Mouse (Mus musculus): Measurements from ENCODE around the gene Cd2. TPM values are rescaled to one million over a fixed set of nuclear protein-coding genes. Genes with fewer than 3 reads are reported as not detected.

The Cd2 gene
- total RNA-seq, 1 experiment, result 0.62 TPM

DNA sequence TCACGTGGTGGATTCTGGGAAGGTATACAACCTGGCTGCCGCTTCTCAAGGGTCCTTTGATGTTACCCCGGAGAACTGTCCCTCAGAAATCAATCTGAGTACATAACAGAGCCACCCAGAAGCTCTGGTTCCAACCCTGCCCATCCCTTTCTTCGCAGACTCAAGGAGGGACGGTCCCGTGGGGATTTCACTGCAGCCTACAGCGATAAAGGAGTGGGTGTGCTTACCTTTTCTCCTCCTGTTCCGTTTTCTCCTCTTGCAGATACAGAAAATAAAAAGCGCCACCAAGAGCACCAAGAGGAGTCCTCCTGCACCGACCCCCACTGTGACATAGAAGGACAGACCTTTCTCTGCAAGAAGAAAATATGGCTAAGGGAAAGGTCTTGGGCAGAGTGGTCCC, 8.2 kb downstream of the Cd2 start:
- H3K4me3 ChIP-seq (ENCODE audit: insufficient read depth in 1 of 2, low read depth in 1 of 2, low read length in 2 of 2, poor library complexity in 1 of 2, severe bottlenecking in 1 of 2), result no peak overlapping the region
- in situ Hi-C loops (cut with MboI; ENCODE audit: low sequenced_read_pairs in 2 of 2, unreplicated experiment in 2 of 2), result no loop called here
- no peaks in the 10 kb centered on the region for H3K36me3 ChIP-seq (ENCODE audit: control insufficient read depth, insufficient read depth, low read length, poor library complexity, severe bottlenecking)
- peaks cover 7 to 26% of the 10 kb centered on the region in 2 experiments; a peak in 3 of 4 replicates for H3K4me1 ChIP-seq (ENCODE audit: control insufficient read depth in 2 of 2, insufficient read depth in 2 of 2, low read length in 2 of 2, poor library complexity in 1 of 2)
- DNase-seq (ENCODE audit: low read depth, low spot score), result no peak
- H3K27ac ChIP-seq (ENCODE audit: insufficient read depth, low read depth, low read length, poor library complexity, severe bottlenecking), result peak overlapping the region; percentile 75; the same call in 1 of the 2 replicates
- no peak overlapping the region for H3K9ac ChIP-seq (ENCODE audit: insufficient read depth, low read depth, low read length, poor library complexity, severe bottlenecking)
- TF ChIP-seq HCFC1 (IDR thresholded peaks at IDR 0.05; ENCODE audit: borderline replicate concordance, insufficient read depth, low read length) (no peak), ZNF384 (IDR thresholded peaks at IDR 0.05; ENCODE audit: low read depth, low read length) (no peak), MAFK (IDR thresholded peaks at IDR 0.05; ENCODE audit: insufficient read depth, low read depth, low read length) (no peak), ZC3H11A (IDR thresholded peaks at IDR 0.05; ENCODE audit: borderline replicate concordance, low read depth, low read length) (no peak), CHD2 (IDR thresholded peaks at IDR 0.05; ENCODE audit: low read depth, low read length) (no peak)
- H3K9me3 ChIP-seq (ENCODE audit: control insufficient read depth, insufficient read depth, low read depth, low read length), result no peaks in the 10 kb centered on the region

DNA sequence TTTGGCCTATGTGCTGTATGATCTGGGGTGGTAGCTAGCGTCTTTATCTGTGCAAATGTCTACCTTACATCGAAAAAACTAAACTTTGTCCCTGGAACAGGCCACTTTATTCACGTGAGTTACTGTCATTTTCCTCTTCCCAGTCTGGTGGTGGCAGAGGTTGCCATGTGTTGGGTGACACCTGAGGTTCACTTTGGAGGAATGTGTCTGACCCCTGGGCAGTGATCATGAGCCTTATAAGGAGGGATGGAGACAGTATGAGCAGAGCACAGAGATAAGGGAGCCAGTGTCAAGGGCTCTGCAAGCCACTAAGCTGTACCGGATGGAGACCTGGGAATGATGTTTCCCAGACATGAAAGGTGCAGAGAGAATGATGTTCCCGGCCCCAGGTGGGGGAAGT, 9.3 kb downstream of the Cd2 start:
- in situ Hi-C loops (cut with MboI; ENCODE audit: low sequenced_read_pairs in 2 of 2, unreplicated experiment in 2 of 2), result no loop called here
- no peak overlapping the region for H3K9ac ChIP-seq (ENCODE audit: insufficient read depth, low read depth, low read length, poor library complexity, severe bottlenecking)
- no peak for DNase-seq (ENCODE audit: low read depth, low spot score)
- H3K36me3 ChIP-seq (ENCODE audit: control insufficient read depth, insufficient read depth, low read length, poor library complexity, severe bottlenecking), result no peaks in the 10 kb centered on the region
- H3K4me3 ChIP-seq (ENCODE audit: insufficient read depth in 1 of 2, low read depth in 1 of 2, low read length in 2 of 2, poor library complexity in 1 of 2, severe bottlenecking in 1 of 2), result no peak overlapping the region
- H3K27ac ChIP-seq (ENCODE audit: insufficient read depth, low read depth, low read length, poor library complexity, severe bottlenecking), result no peak overlapping the region
- H3K4me1 ChIP-seq (ENCODE audit: control insufficient read depth in 2 of 2, insufficient read depth in 2 of 2, low read length in 2 of 2, poor library complexity in 1 of 2), result peaks cover 7 to 26% of the 10 kb centered on the region in 2 experiments; a peak in 3 of 4 replicates
- H3K9me3 ChIP-seq (ENCODE audit: control insufficient read depth, insufficient read depth, low read depth, low read length), result no peaks in the 10 kb centered on the region
- TF ChIP-seq CHD2 (IDR thresholded peaks at IDR 0.05; ENCODE audit: low read depth, low read length), result no peak
- TF ChIP-seq ZC3H11A (IDR thresholded peaks at IDR 0.05; ENCODE audit: borderline replicate concordance, low read depth, low read length), result no peak
- no peak for TF ChIP-seq MAFK (IDR thresholded peaks at IDR 0.05; ENCODE audit: insufficient read depth, low read depth, low read length)
- TF ChIP-seq HCFC1 (IDR thresholded peaks at IDR 0.05; ENCODE audit: borderline replicate concordance, insufficient read depth, low read length), result no peak
- no peak for TF ChIP-seq ZNF384 (IDR thresholded peaks at IDR 0.05; ENCODE audit: low read depth, low read length)

DNA sequence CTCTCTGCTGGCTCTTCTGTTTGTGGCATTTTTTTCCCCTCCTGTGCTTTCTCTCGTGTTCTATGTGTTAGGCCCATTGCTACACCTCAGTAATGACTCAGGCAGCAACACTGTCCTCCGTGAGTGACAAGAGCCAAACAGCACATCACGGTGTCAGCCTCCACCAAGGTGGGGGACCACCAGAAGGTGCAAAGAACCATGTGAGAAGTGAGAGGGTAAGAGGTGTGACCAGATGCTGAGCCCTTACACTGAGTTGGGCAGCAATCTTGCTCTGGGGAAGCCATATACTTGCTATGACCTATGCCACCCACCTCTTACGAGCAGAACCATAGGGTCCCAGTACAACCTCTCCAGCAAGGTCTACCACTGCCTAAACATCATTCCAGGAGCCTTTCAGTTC, 9.9 kb downstream of the Cd2 start:
- Histone ChIP-seq H3K36me3 (ENCODE audit: control insufficient read depth, insufficient read depth, low read length, poor library complexity, severe bottlenecking) (no peaks in the 10 kb centered on the region), H3K9me3 (ENCODE audit: control insufficient read depth, insufficient read depth, low read depth, low read length) (no peaks in the 10 kb centered on the region), H3K9ac (ENCODE audit: insufficient read depth, low read depth, low read length, poor library complexity, severe bottlenecking) (no peak overlapping the region), H3K4me3 (ENCODE audit: insufficient read depth in 1 of 2, low read depth in 1 of 2, low read length in 2 of 2, poor library complexity in 1 of 2, severe bottlenecking in 1 of 2) (no peak overlapping the region), H3K4me1 (ENCODE audit: control insufficient read depth in 2 of 2, insufficient read depth in 2 of 2, low read length in 2 of 2, poor library complexity in 1 of 2) (peaks cover 7 to 24% of the 10 kb centered on the region in 2 experiments; a peak in 3 of 4 replicates), H3K27ac (ENCODE audit: insufficient read depth, low read depth, low read length, poor library complexity, severe bottlenecking) (no peak overlapping the region)
- in situ Hi-C loops (cut with MboI; ENCODE audit: low sequenced_read_pairs in 2 of 2, unreplicated experiment in 2 of 2), result no loop called here
- DNase-seq (ENCODE audit: low read depth, low spot score), result no peak
- TF ChIP-seq MAFK (IDR thresholded peaks at IDR 0.05; ENCODE audit: insufficient read depth, low read depth, low read length) (no peak), ZNF384 (IDR thresholded peaks at IDR 0.05; ENCODE audit: low read depth, low read length) (no peak), CHD2 (IDR thresholded peaks at IDR 0.05; ENCODE audit: low read depth, low read length) (no peak), ZC3H11A (IDR thresholded peaks at IDR 0.05; ENCODE audit: borderline replicate concordance, low read depth, low read length) (no peak), HCFC1 (IDR thresholded peaks at IDR 0.05; ENCODE audit: borderline replicate concordance, insufficient read depth, low read length) (no peak)

DNA sequence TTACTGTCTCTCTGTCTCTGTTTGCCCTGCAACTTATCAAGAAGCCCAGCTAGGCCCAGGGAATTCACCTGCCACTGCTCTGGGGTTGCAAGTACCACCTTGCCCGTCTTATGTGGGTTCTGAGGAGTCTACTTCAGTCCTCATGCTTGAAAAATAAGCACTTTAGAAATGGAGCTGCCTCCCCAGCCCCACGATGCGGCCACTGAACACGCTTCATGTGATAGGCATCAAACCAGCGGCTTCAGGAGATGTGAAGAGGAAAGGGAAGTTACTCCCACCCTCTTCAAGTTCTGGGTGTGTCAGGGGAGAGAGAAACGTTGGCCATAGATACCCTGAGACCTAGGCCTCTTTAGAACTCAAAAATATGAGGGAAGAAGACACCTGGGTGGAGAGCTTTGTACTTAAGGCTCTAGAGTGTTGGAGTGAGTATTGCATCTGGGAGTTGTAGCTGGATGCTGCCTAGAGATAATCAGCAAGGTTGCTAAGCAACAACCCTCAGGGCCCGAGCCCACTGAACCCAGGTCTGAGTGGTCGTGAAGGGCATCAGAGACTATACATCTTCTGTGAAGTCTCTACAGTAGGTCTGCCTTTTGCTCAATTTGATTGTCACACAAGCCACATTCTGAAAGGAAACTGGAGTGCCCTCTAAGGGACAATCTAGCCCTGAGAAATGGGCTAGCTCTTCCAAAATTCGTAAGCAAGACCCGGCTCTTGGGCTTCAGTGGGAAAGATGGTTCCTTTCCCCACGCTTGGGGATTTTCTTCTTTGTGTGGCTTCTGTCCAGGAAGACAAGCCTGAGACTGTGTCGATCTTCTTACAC, 11.0 kb downstream of the Cd2 start:
- no peak overlapping the region for H3K27ac ChIP-seq (ENCODE audit: insufficient read depth, low read depth, low read length, poor library complexity, severe bottlenecking)
- H3K36me3 ChIP-seq (ENCODE audit: control insufficient read depth, insufficient read depth, low read length, poor library complexity, severe bottlenecking), result no peaks in the 10 kb centered on the region
- in situ Hi-C loops (cut with MboI; ENCODE audit: low sequenced_read_pairs in 2 of 2, unreplicated experiment in 2 of 2), result no loop called here
- H3K4me1 ChIP-seq (ENCODE audit: control insufficient read depth in 2 of 2, insufficient read depth in 2 of 2, low read length in 2 of 2, poor library complexity in 1 of 2), result peaks cover 4 to 18% of the 10 kb centered on the region in 2 experiments; a peak in 3 of 4 replicates
- TF ChIP-seq CHD2 (IDR thresholded peaks at IDR 0.05; ENCODE audit: low read depth, low read length), result no peak
- no peak for TF ChIP-seq ZC3H11A (IDR thresholded peaks at IDR 0.05; ENCODE audit: borderline replicate concordance, low read depth, low read length)
- TF ChIP-seq ZNF384 (IDR thresholded peaks at IDR 0.05; ENCODE audit: low read depth, low read length), result no peak
- no peak for TF ChIP-seq HCFC1 (IDR thresholded peaks at IDR 0.05; ENCODE audit: borderline replicate concordance, insufficient read depth, low read length)
- TF ChIP-seq MAFK (IDR thresholded peaks at IDR 0.05; ENCODE audit: insufficient read depth, low read depth, low read length), result no peak
- DNase-seq (ENCODE audit: low read depth, low spot score), result no peak
- no peaks in the 10 kb centered on the region for H3K9me3 ChIP-seq (ENCODE audit: control insufficient read depth, insufficient read depth, low read depth, low read length)
- H3K9ac ChIP-seq (ENCODE audit: insufficient read depth, low read depth, low read length, poor library complexity, severe bottlenecking), result no peak overlapping the region
- H3K4me3 ChIP-seq (ENCODE audit: insufficient read depth in 1 of 2, low read depth in 1 of 2, low read length in 2 of 2, poor library complexity in 1 of 2, severe bottlenecking in 1 of 2), result no peak overlapping the region

All from ES-E14 (cell line).